Mouse (Mus musculus) gastrocnemius, adult 18-20 months (tissue): ENCODE results near the gene Bcor. TPM values are rescaled to one million over a fixed set of nuclear protein-coding genes. Genes with fewer than 3 reads are reported as not detected.
A peak's percentile ranks its signal among the peaks of the same experiment; 100 is the strongest.

Experiments
- DNase-seq: peaks from one replicate; pipeline ENCODE4 v3.0.0; 2021; ENCODE audit warnings: low spot score
- total RNA-seq, 2 experiments: library from RNA; stranded (reverse); gene quantifications; 2 replicates each; pipeline ENCODE4 v1.2.3; 2021

Bcor gene
- total RNA-seq, 2 experiments from 2014 or later, result 13.4 to 18.4 TPM

- peak; percentile 47 for DNase-seq
Measured at GRCm38 (mm10) chrX:12128165-12129083, 31.7 kb downstream of the Bcor start.

- DNase-seq, result no peak
Measured at GRCm38 (mm10) chrX:12127799-12128164, 32.4 kb downstream of the Bcor start.

GRCm38 (mm10) chrX:12127106-12127670, 33.0 kb downstream of the Bcor start:
- DNase-seq, result no peak

GRCm38 (mm10) chrX:12126408-12127105, 33.6 kb downstream of the Bcor start:
- no peak for DNase-seq

GRCm38 (mm10) chrX:12124571-12124970, 35.6 kb downstream of the Bcor start:
- no peak for DNase-seq

- no peak for DNase-seq
Measured at GRCm38 (mm10) chrX:12123687-12124087, 36.5 kb downstream of the Bcor start.

- no peak for DNase-seq
Measured at GRCm38 (mm10) chrX:12122594-12123331, 37.4 kb downstream of the Bcor start.

- no peak for DNase-seq
Measured at GRCm38 (mm10) chrX:12119476-12119875, 40.7 kb downstream of the Bcor start.

- DNase-seq, result peak; percentile 59
Measured at GRCm38 (mm10) chrX:12116128-12116527, 44.0 kb downstream of the Bcor start.

- peak; percentile 46 for DNase-seq
Measured at GRCm38 (mm10) chrX:12112166-12112565, 48.0 kb downstream of the Bcor start.

- DNase-seq, result no peak
Measured at GRCm38 (mm10) chrX:12110518-12110917, 49.6 kb downstream of the Bcor start.

GRCm38 (mm10) chrX:12105358-12105757, 54.8 kb downstream of the Bcor start:
- peak; percentile 65 for DNase-seq

- no peak for DNase-seq
Measured at GRCm38 (mm10) chrX:12096783-12097526, 63.2 kb downstream of the Bcor start.

- no peak for DNase-seq
Measured at GRCm38 (mm10) chrX:12093371-12093770, 66.8 kb downstream of the Bcor start.

GRCm38 (mm10) chrX:12091431-12092061, 68.6 kb downstream of the Bcor start:
- peak; percentile 58 for DNase-seq

GRCm38 (mm10) chrX:12090871-12091404, 69.2 kb downstream of the Bcor start:
- peak; percentile 78 for DNase-seq

GRCm38 (mm10) chrX:12090151-12090870, 69.8 kb downstream of the Bcor start:
- DNase-seq, result peak; percentile 29

- peak; percentile 21 for DNase-seq
Measured at GRCm38 (mm10) chrX:12089353-12090081, 70.6 kb downstream of the Bcor start.

GRCm38 (mm10) chrX:12089027-12089340, 71.2 kb downstream of the Bcor start:
- no peak for DNase-seq
